Comparison of ENCODE assay signal across 8 mouse cellular contexts in the genomic region with DNA sequence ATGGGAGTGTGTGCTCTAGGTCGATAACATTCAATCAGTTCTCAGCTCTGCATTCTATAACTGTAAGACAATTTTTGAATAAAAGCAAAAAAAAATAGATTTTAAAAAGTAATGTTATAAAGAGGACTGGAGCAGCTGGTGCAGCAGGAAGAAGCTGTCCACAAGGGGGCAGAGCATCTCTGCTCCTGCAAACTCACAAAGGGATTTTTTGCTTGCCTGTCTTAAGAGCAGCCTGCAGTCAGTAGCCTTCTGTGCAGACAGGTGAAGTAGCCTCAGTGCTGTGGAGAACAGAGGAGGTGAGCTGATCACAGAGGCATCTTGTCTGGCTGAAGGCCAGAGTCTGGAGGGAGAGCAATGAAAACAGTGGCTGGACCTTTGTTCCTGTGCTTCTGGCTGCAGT.
DNase-seq lines count a peak whose midpoint lies in the region; ATAC-seq and TF ChIP-seq lines count a peak whose summit lies in the region.
"Not testable (repeated sequence)": the region's sequence is repeated elsewhere in the genome, so short reads cannot be mapped to it uniquely, and the experiment has no call there.

No protein-coding gene starts in this region.

- ATAC-seq in forebrain, embryonic 14.5 days; hindbrain, embryonic 11.5 days (ENCODE audit: low FRiP score); liver, embryonic 14.5 days (ENCODE audit: insufficient read depth); neural tube, embryonic 11.5 days (ENCODE audit: insufficient read depth, low FRiP score, low TSS enrichment); stomach, postnatal 0 days (ENCODE audit: low FRiP score, low TSS enrichment): not testable (repeated sequence)

- not testable (repeated sequence) for H3K4me3 ChIP-seq in E14TG2a.4 (replicated peaks; ENCODE audit: low read length); forebrain, embryonic 14.5 days (ENCODE audit: low read depth, low read length); hindbrain, embryonic 11.5 days (ENCODE audit: low read depth, low read length); liver, embryonic 14.5 days (ENCODE audit: insufficient read depth in 1 of 2, low read depth in 2 of 2, low read length in 2 of 2); neural tube, embryonic 11.5 days (ENCODE audit: low read depth, low read length); stomach, postnatal 0 days (ENCODE audit: low read depth, low read length)

- not testable (repeated sequence) for H3K9ac ChIP-seq in forebrain, embryonic 14.5 days (ENCODE audit: low read length); hindbrain, embryonic 11.5 days (ENCODE audit: low read depth, low read length); liver, embryonic 14.5 days (replicated peaks); neural tube, embryonic 11.5 days (ENCODE audit: low read length); stomach, postnatal 0 days (ENCODE audit: low read length)

- peak; percentile 77 for DNase-seq in brain, adult 2 months (ENCODE audit: low read depth, low spot score)
- DNase-seq in forebrain, embryonic 14.5 days (ENCODE audit: low spot score), result peak; percentile 74
- peak; percentile 61 for DNase-seq in hindbrain, embryonic 11.5 days (ENCODE audit: low spot score)
- DNase-seq in layer of hippocampus, adult 18-20 months (ENCODE audit: low spot score in 2 of 2), result peak; percentile 11 to 67
- DNase-seq in liver, embryonic 14.5 days (ENCODE audit: low read depth in 3 of 3, low spot score in 3 of 3), result peak in 1 of 3 experiments; percentile 14
- peak; percentile 42 for DNase-seq in neural tube, embryonic 11.5 days (ENCODE audit: low spot score)
- peak; percentile 52 for DNase-seq in stomach, postnatal 0 days (ENCODE audit: low spot score)

- H3K27ac ChIP-seq in forebrain, embryonic 14.5 days (ENCODE audit: low read depth, low read length); hindbrain, embryonic 11.5 days (ENCODE audit: low read depth, low read length); liver, embryonic 14.5 days; neural tube, embryonic 11.5 days (ENCODE audit: low read depth, low read length); stomach, postnatal 0 days (replicated peaks): not testable (repeated sequence)

- H3K4me2 ChIP-seq in forebrain, embryonic 14.5 days (ENCODE audit: low read length); hindbrain, embryonic 11.5 days (replicated peaks; ENCODE audit: low read depth, low read length); liver, embryonic 14.5 days (ENCODE audit: low read depth); neural tube, embryonic 11.5 days (ENCODE audit: low read depth); stomach, postnatal 0 days (replicated peaks; ENCODE audit: low read depth): not testable (repeated sequence)

- peaks cover 29% of the 10 kb centered on the region for H3K9me3 ChIP-seq in E14TG2a.4 (ENCODE audit: low read length)
- not testable (repeated sequence) for H3K9me3 ChIP-seq in forebrain, embryonic 14.5 days (replicated peaks; ENCODE audit: control insufficient read depth, low read length); hindbrain, embryonic 11.5 days (ENCODE audit: control insufficient read depth, low read length); liver, embryonic 14.5 days (ENCODE audit: control insufficient read depth, low read length); neural tube, embryonic 11.5 days (ENCODE audit: control insufficient read depth, low read length); stomach, postnatal 0 days (ENCODE audit: control insufficient read depth, low read length)

- TF ChIP-seq EP300 in liver, embryonic 14.5 days (IDR thresholded peaks at IDR 0.05; ENCODE audit: low read depth); stomach, postnatal 0 days (optimal IDR thresholded peaks at IDR 0.05): not testable (repeated sequence)

- peak; percentile 41 for TF ChIP-seq CTCF in E14TG2a.4 (conservative IDR thresholded peaks at IDR 0.05; ENCODE audit: low read length)
- peak; percentile 80 for TF ChIP-seq CTCF in liver, embryonic 14.5 days (IDR thresholded peaks at IDR 0.05; ENCODE audit: low read depth)
- peak; percentile 76 for TF ChIP-seq CTCF in stomach, postnatal 0 days (IDR thresholded peaks at IDR 0.05; ENCODE audit: low read depth)

- H3K4me1 ChIP-seq in E14TG2a.4 (replicated peaks; ENCODE audit: low read depth, low read length); forebrain, embryonic 14.5 days (ENCODE audit: control insufficient read depth, insufficient read depth, low read length); hindbrain, embryonic 11.5 days (replicated peaks; ENCODE audit: control insufficient read depth, insufficient read depth, low read length); liver, embryonic 14.5 days (replicated peaks; ENCODE audit: control insufficient read depth in 2 of 2, insufficient read depth in 2 of 2, low read length in 1 of 2); neural tube, embryonic 11.5 days (ENCODE audit: control insufficient read depth, insufficient read depth, low read length); stomach, postnatal 0 days (replicated peaks; ENCODE audit: control insufficient read depth, insufficient read depth): not testable (repeated sequence)

- H3K27me3 ChIP-seq in E14TG2a.4 (ENCODE audit: insufficient read depth, low read length); forebrain, embryonic 14.5 days (replicated peaks; ENCODE audit: control insufficient read depth, insufficient read depth, low read length); hindbrain, embryonic 11.5 days (ENCODE audit: control insufficient read depth, insufficient read depth, low read length); liver, embryonic 14.5 days (ENCODE audit: control insufficient read depth, insufficient read depth, low read length); neural tube, embryonic 11.5 days (ENCODE audit: control insufficient read depth, insufficient read depth, low read length); stomach, postnatal 0 days (ENCODE audit: control insufficient read depth, insufficient read depth, low read length): not testable (repeated sequence)

- WGBS in forebrain, embryonic 14.5 days, result 56% methylated on average over 1 of the region's 1 CpGs
- 66% methylated on average over 1 of the region's 1 CpGs for WGBS in hindbrain, embryonic 11.5 days
- WGBS in liver, embryonic 14.5 days (ENCODE audit: insufficient replicate concordance), result 27% methylated on average over 1 of the region's 1 CpGs
- WGBS in neural tube, embryonic 11.5 days, result 58% methylated on average over 1 of the region's 1 CpGs
- 48% methylated on average over 1 of the region's 1 CpGs for WGBS in stomach, postnatal 0 days

- H3K36me3 ChIP-seq in E14TG2a.4 (ENCODE audit: insufficient read depth, low read length); forebrain, embryonic 14.5 days (ENCODE audit: control insufficient read depth, insufficient read depth, low read length); hindbrain, embryonic 11.5 days (ENCODE audit: control insufficient read depth, insufficient read depth, low read length); liver, embryonic 14.5 days (replicated peaks; ENCODE audit: control insufficient read depth, insufficient read depth, low read depth); neural tube, embryonic 11.5 days (ENCODE audit: control insufficient read depth, insufficient read depth, low read length); stomach, postnatal 0 days (ENCODE audit: control insufficient read depth, insufficient read depth, low read length): not testable (repeated sequence)
